9 mouse cellular contexts compared by ENCODE assay signal in the genomic region with DNA sequence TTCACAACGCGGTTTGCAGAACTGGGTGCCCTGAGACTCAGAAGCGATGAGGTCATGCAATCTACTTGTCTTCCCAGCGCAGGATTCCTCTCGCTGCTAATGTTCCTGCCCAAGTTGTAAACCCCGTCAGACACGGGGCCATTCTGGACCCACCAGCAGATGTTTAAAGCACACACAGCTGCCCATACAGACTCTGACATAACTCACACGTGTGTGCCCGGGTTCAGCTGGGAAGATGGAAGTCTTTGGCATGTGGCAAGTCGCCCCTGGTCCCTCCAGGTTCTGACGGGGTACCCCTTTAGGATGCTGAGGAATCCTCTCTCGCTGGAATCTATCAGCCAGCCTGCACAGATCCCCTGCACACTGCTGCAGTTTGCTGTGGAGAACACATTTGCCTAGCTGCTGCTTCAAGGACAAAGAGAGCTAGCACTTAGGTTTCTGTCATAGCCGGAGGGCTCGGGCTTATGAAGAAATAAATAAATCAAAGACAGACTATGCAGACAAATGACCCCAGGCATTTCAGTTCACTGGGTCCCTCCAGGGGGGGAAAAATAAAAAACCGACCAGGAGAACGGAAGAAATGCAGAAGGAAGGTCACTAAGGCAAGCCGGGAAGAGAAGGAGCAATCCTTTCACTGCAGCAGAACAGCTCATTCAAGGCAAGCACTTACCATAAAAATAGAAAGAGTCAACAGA.
DNase-seq lines count a peak whose midpoint lies in the region; ATAC-seq and TF ChIP-seq lines count a peak whose summit lies in the region.
"Had no signal": no experiment of that assay in that cellular context is flagged by ENCODE, and none has a peak within 500 bp of the region (broad histone marks: within the 10 kb centered on the region; RNA-seq: fewer than 3 reads in every experiment).

No protein-coding gene starts in this region.

- TF ChIP-seq POLR2A in cerebellum, adult 2 months (IDR thresholded peaks at IDR 0.05; ENCODE audit: borderline replicate concordance, insufficient read depth, low read length) = no peak
- TF ChIP-seq POLR2A in olfactory bulb, adult 2 months (IDR thresholded peaks at IDR 0.05; ENCODE audit: insufficient read depth, low read depth, low read length) = 0 out of 2 replicates have a peak, but pooled peaks have one; percentile 30

- no peak for TF ChIP-seq CTCF in cerebellum, adult 2 months (IDR thresholded peaks at IDR 0.05; ENCODE audit: borderline replicate concordance, insufficient read depth, low read depth, low read length)
- TF ChIP-seq CTCF in olfactory bulb, adult 2 months (IDR thresholded peaks at IDR 0.05; ENCODE audit: insufficient read depth, low read depth, low read length) = no peak

- no peak overlapping the region for H3K27ac ChIP-seq in cerebellum, adult 2 months (ENCODE audit: insufficient read depth, low read length)
- no peak overlapping the region for H3K27ac ChIP-seq in brown adipose tissue, adult 24 weeks (replicated peaks; ENCODE audit: low read depth, low read length)
- H3K27ac ChIP-seq in olfactory bulb, adult 2 months (ENCODE audit: insufficient read depth, low read depth, low read length) = peak overlapping the region; percentile 95

- peak; percentile 10 to 25 for DNase-seq in cerebellum, adult 2 months
- DNase-seq in cerebellum, adult 8-10 months = no peak
- peak; percentile 22 to 40 for DNase-seq in left cerebral cortex, adult 8-10 months (ENCODE audit: low spot score in 2 of 2)
- DNase-seq in urinary bladder, adult 2 months (ENCODE audit: low spot score) = no peak
- no peak for DNase-seq in kidney, postnatal 14 days

- 2% methylated on average over 17 of the region's 17 CpGs for WGBS in cerebellum, adult 2 months
- WGBS in olfactory bulb, adult 2 months = under 1% methylated on average over 17 of the region's 17 CpGs

- ATAC-seq in frontal cortex, adult (ENCODE audit: low TSS enrichment) = peak; percentile 64

- no peaks in the 10 kb centered on the region for H3K27me3 ChIP-seq in cerebellum, adult 2 months (ENCODE audit: control insufficient read depth, insufficient read depth, low read length)

- H3K4me1 ChIP-seq in cerebellum, adult 2 months (ENCODE audit: control insufficient read depth, insufficient read depth, low read length) = no peaks in the 10 kb centered on the region; the same call in 1 of the 2 replicates
- no peaks in the 10 kb centered on the region for H3K4me1 ChIP-seq in brown adipose tissue, adult 24 weeks (ENCODE audit: control insufficient read depth, insufficient read depth, insufficient read length, low read length)
- H3K4me1 ChIP-seq in olfactory bulb, adult 2 months (ENCODE audit: control insufficient read depth, insufficient read depth, low read length) = peaks cover 4% of the 10 kb centered on the region; the same call in 1 of the 2 replicates

- peak overlapping the region; percentile 51 for H3K4me3 ChIP-seq in cerebellum, adult 2 months (replicated peaks; ENCODE audit: insufficient read depth, low read depth, low read length)
- H3K4me3 ChIP-seq in brown adipose tissue, adult 24 weeks (ENCODE audit: insufficient read depth, low read depth, low read length) = peak overlapping the region; percentile 16; the same call in 1 of the 2 replicates
- peak overlapping the region; percentile 67 for H3K4me3 ChIP-seq in olfactory bulb, adult 2 months (ENCODE audit: insufficient read depth, low read depth, low read length)
- H3K4me3 ChIP-seq: erythroblast, embryonic 14.5 days had no signal

Comparison
In these comparisons a context has a peak if more than half of its experiments do, and no peak if none do; other contexts are left out.
1. DNase-seq: peak in cerebellum, adult 2 months (2 of 2) and left cerebral cortex, adult 8-10 months (2 of 2); none in cerebellum, adult 8-10 months (single experiment), urinary bladder, adult 2 months (single experiment) and kidney, postnatal 14 days (single experiment).
2. H3K4me3 ChIP-seq: peak in every context shown above with its lines; median percentile 67 in olfactory bulb, adult 2 months; 51 in cerebellum, adult 2 months; 16 in brown adipose tissue, adult 24 weeks.